Mouse (Mus musculus) forebrain, embryonic 14.5 days (tissue): Measurements from ENCODE around the gene Clip1. TPM values are rescaled to one million over a fixed set of nuclear protein-coding genes. Genes with fewer than 3 reads are reported as not detected.

Experiments
- ATAC-seq: fragments of 200-750 bp; cut with Nextera tagmentation; 2 replicates; pipeline ENCODE4 v1.8.0; 2017; ENCODE audit warnings: mild to moderate bottlenecking, moderate library complexity
- DNase-seq: peaks from one replicate; pipeline ENCODE4 v3.0.0-alpha.2; 2015; ENCODE audit warnings: low spot score
- H3K27ac ChIP-seq: fragments of 300-500 bp; sonication (generic); 2 replicates; pipeline ENCODE4 v1.5.1; 2014; ENCODE audit warnings: low read depth, mild to moderate bottlenecking, control low read depth, low read length, moderate library complexity
- H3K27me3 ChIP-seq: fragments of 300-500 bp; sonication (generic); replicated peaks from 2 replicates; pipeline ENCODE4 v1.6.1; 2014; ENCODE audit warnings: low read length, control low read depth, mixed read lengths; ENCODE audit not compliant: control insufficient read depth, insufficient read depth
- H3K36me3 ChIP-seq: fragments of 300-500 bp; sonication (generic); 2 replicates; pipeline ENCODE4 v1.6.1; 2014; ENCODE audit warnings: low read length, control low read depth; ENCODE audit not compliant: control insufficient read depth, insufficient read depth
- H3K4me1 ChIP-seq: fragments of 300-500 bp; sonication (generic); 2 replicates; pipeline ENCODE4 v1.6.1; 2014; ENCODE audit warnings: antibody characterized with exemption, low read length, control low read depth; ENCODE audit not compliant: control insufficient read depth, insufficient read depth
- H3K4me2 ChIP-seq: fragments of 300-500 bp; sonication (generic); 2 replicates; pipeline ENCODE4 v1.6.1; 2014; ENCODE audit warnings: mild to moderate bottlenecking, control low read depth, low read length
- H3K4me3 ChIP-seq: fragments of 300-500 bp; sonication (generic); 2 replicates; pipeline ENCODE4 v1.5.1; 2014; ENCODE audit warnings: low read depth, low read length, control low read depth
- H3K9ac ChIP-seq: fragments of 300-500 bp; sonication (generic); 2 replicates; pipeline ENCODE4 v1.6.1; 2014; ENCODE audit warnings: mild to moderate bottlenecking, low read length, control low read depth, moderate library complexity
- H3K9me3 ChIP-seq: fragments of 300-500 bp; sonication (generic); replicated peaks from 2 replicates; pipeline ENCODE4 v1.6.1; 2016; ENCODE audit warnings: low read length, control low read depth, mixed read lengths; ENCODE audit not compliant: control insufficient read depth
- WGBS: fragments of 180-500 bp; shearing (Covaris S2); extraction: QIAGEN DNeasy Blood & Tissue Kit; methylation state at CpG from one replicate; pipeline ENCODE4 v1.1.7; 2014; 5-methylcytosine and 5-hydroxymethylcytosine counted together
- polyA plus RNA-seq: library from polyadenylated mRNA; unstranded; fragments of >200 nt; fragmentation: Nextera tagmentation; extraction: Ambion mirVana; gene quantifications from 2 replicates; pipeline ENCODE4 v1.2.1, GENCODE M21; 2014

Clip1 gene
- polyA plus RNA-seq, 1 experiment from 2014 or later: 45.9 TPM

- ATAC-seq: no peak
- 80% methylated on average over 11 of the region's 11 CpGs for WGBS
- no peaks in the 10 kb centered on the region for H3K9me3 ChIP-seq
- H3K9ac ChIP-seq: no peak overlapping the region
- H3K27me3 ChIP-seq: no peaks in the 10 kb centered on the region
- H3K27ac ChIP-seq: no peak overlapping the region
- H3K36me3 ChIP-seq: peaks cover 84% of the 10 kb centered on the region
- H3K4me1 ChIP-seq: no peaks in the 10 kb centered on the region
- no peak overlapping the region for H3K4me2 ChIP-seq
- peak; percentile 28 for DNase-seq
- H3K4me3 ChIP-seq: no peak overlapping the region
These were observed 16.2 kb upstream of the Clip1 start for GRCm38 (mm10) chr5:123700625-123701024.

GRCm38 (mm10) chr5:123699198-123699597 lies 14.8 kb upstream of the Clip1 start:
- ATAC-seq: peak; percentile 34; the same call in 1 of the 2 replicates

GRCm38 (mm10) chr5:123696961-123697360 lies 12.5 kb upstream of the Clip1 start:
- ATAC-seq: no peak
- Histone ChIP-seq H3K4me1 (no peaks in the 10 kb centered on the region), H3K9ac (no peak overlapping the region), H3K27me3 (no peaks in the 10 kb centered on the region), H3K36me3 (peaks cover 48% of the 10 kb centered on the region), H3K27ac (no peak overlapping the region), H3K4me3 (no peak overlapping the region), H3K4me2 (no peak overlapping the region), H3K9me3 (no peaks in the 10 kb centered on the region)
- 88% methylated on average over 4 of the region's 4 CpGs for WGBS
- DNase-seq: no peak

More at GRCm38 (mm10) chr5:123699198-123699597, 14.8 kb upstream of the Clip1 start:
- DNase-seq: peak; percentile 86
- Histone ChIP-seq H3K9me3 (no peaks in the 10 kb centered on the region), H3K4me1 (no peaks in the 10 kb centered on the region), H3K27ac (no peak overlapping the region), H3K27me3 (no peaks in the 10 kb centered on the region), H3K4me2 (no peak overlapping the region), H3K4me3 (no peak overlapping the region), H3K9ac (no peak overlapping the region), H3K36me3 (peaks cover 70% of the 10 kb centered on the region)
- 28% methylated on average over 3 of the region's 3 CpGs for WGBS

- Histone ChIP-seq H3K4me1 (no peaks in the 10 kb centered on the region), H3K9me3 (no peaks in the 10 kb centered on the region), H3K27ac (no peak overlapping the region), H3K27me3 (no peaks in the 10 kb centered on the region), H3K4me2 (no peak overlapping the region), H3K4me3 (no peak overlapping the region), H3K9ac (no peak overlapping the region), H3K36me3 (peaks cover 41% of the 10 kb centered on the region)
- 91% methylated on average over 7 of the region's 7 CpGs for WGBS
- ATAC-seq (no peak), DNase-seq (no peak)
These were observed 11.8 kb upstream of the Clip1 start for GRCm38 (mm10) chr5:123696244-123696643.

- DNase-seq (no peak), ATAC-seq (no peak)
- Histone ChIP-seq H3K36me3 (peaks cover 23% of the 10 kb centered on the region), H3K27ac (no peak overlapping the region), H3K27me3 (no peaks in the 10 kb centered on the region), H3K9me3 (no peaks in the 10 kb centered on the region), H3K4me2 (no peak overlapping the region), H3K4me3 (no peak overlapping the region), H3K9ac (no peak overlapping the region), H3K4me1 (no peaks in the 10 kb centered on the region)
- WGBS: 75% methylated on average over 6 of the region's 6 CpGs
These were observed 10.1 kb upstream of the Clip1 start for GRCm38 (mm10) chr5:123694468-123694867.

GRCm38 (mm10) chr5:123683377-123684220 lies 819 bp downstream of the Clip1 start:
- peak overlapping the region; percentile 99 for H3K27ac ChIP-seq
- peak; percentile 72 for ATAC-seq
- under 1% methylated on average over 75 of the region's 92 CpGs for WGBS
- H3K4me3 ChIP-seq: peak overlapping the region; percentile 96
- H3K36me3 ChIP-seq: no peaks in the 10 kb centered on the region
- no peaks in the 10 kb centered on the region for H3K27me3 ChIP-seq
- H3K4me1 ChIP-seq: peaks cover 19% of the 10 kb centered on the region
- peak overlapping the region; percentile 69 for H3K4me2 ChIP-seq
- H3K9me3 ChIP-seq: no peaks in the 10 kb centered on the region
- H3K9ac ChIP-seq: peak overlapping the region; percentile 99
- DNase-seq: peak; percentile 60

- peak; percentile 27; the same call in 1 of the 2 replicates for ATAC-seq
These were observed 1.4 kb downstream of the Clip1 start for GRCm38 (mm10) chr5:123683043-123683376.

GRCm38 (mm10) chr5:123682372-123682771 lies 2.0 kb downstream of the Clip1 start:
- peak overlapping the region; percentile 96 for H3K4me3 ChIP-seq
- no peaks in the 10 kb centered on the region for H3K9me3 ChIP-seq
- H3K27ac ChIP-seq: no peak overlapping the region
- 0 out of 2 replicates have a peak, but pooled peaks cover 1% of the 10 kb centered on the region for H3K36me3 ChIP-seq
- peaks cover 19% of the 10 kb centered on the region for H3K4me1 ChIP-seq
- WGBS: 47% methylated on average over 4 of the region's 4 CpGs
- H3K4me2 ChIP-seq: peak overlapping the region; percentile 69
- H3K9ac ChIP-seq: peak overlapping the region; percentile 99
- no peaks in the 10 kb centered on the region for H3K27me3 ChIP-seq
- DNase-seq (no peak), ATAC-seq (no peak)

More at GRCm38 (mm10) chr5:123683043-123683376, 1.4 kb downstream of the Clip1 start:
- H3K36me3 ChIP-seq: no peaks in the 10 kb centered on the region
- peak; percentile 60 for DNase-seq
- peak overlapping the region; percentile 96 for H3K4me3 ChIP-seq
- H3K27me3 ChIP-seq: no peaks in the 10 kb centered on the region
- H3K4me2 ChIP-seq: peak overlapping the region; percentile 69
- no peaks in the 10 kb centered on the region for H3K9me3 ChIP-seq
- peak overlapping the region; percentile 99 for H3K27ac ChIP-seq
- WGBS: under 1% methylated on average over 6 of the region's 6 CpGs
- H3K9ac ChIP-seq: peak overlapping the region; percentile 99
- peaks cover 19% of the 10 kb centered on the region for H3K4me1 ChIP-seq
